Mouse (Mus musculus) frontal cortex, postnatal 14 days (tissue): ENCODE results near the gene Slc35e2.
A peak's percentile ranks its signal among the peaks of the same experiment; 100 is the strongest.
"Not testable (repeated sequence)": the region's sequence is repeated elsewhere in the genome, so short reads cannot be mapped to it uniquely, and the experiment has no call there.

Experiments used
- DNase-seq, 2 experiments: peaks; one replicate each; pipeline ENCODE4 v3.0.0; 2022; ENCODE audit warnings: low spot score in 2 of 2

Slc35e2 gene

DNA sequence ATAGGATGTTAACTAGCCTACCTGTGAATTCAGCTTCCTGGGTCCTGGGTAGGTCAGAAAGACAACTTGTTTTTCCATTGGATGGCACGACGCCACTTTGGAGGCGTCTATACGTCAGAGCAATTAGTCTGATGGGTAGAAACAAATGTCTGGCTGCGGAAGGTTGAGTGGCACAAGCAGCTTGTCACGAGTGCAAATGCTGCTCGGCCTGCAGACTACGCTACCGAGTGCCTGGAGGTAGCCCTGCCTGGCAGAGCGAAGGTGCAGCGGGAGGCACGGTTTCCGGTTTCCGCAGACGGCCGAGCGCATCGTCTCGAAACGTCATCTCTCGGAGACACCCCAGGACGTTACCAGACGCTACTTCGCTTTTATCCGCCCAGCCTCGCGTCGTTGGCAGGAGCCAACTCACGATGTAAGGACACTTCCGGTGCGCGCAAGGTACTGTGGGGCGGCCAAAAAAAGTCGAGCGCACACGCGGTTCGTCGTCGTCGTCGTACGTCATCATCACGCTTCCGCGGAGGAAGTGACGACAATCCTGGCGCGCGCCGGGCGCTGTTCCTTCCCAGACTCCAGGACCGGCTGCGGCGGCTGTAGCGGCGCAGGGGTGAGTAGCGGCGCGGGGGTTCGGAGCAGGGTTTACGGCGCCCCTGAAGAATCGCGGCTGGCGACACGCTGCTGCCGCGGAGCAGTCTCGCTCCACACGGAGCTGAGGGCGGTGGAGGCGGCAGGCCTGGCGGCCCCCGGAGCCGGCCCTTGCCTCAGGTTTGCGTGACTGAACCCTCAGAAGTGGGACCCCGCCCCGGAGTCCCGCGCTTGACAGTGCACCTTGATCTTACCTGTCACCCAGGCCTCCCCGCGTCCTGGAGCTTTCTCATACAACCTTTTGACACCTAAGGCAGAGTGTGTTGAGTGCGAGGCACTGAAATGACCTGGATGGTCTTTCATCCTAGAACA is 23.4 kb downstream of the Slc35e2 start, which contains the start of gene Cdk11b:
Gene Cdk11b, plus strand, starts transcription at position 517 of the 954 bp plus-strand sequence.
- DNase-seq = peak; percentile 94 to 96

DNA sequence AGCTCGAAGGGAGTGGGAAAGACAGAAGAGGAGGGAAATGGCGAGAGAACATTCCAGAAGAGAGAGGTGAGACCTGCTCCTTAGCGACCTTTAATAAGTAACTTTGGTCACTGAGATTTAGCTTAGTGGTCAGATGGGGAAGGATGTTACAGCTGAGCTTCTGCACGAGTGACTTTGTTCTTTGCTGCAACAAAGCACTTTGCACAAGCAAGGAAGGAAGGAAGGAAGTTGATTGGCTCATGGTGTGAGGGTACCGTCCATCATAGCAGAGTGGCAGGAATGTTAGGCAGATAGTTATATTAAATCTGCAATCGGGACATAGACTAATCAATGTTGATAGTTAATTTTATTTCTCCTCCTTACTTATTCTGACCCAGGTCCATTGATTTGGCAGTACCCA is 29.1 kb downstream of the Slc35e2 start:
- no peak for DNase-seq

DNA sequence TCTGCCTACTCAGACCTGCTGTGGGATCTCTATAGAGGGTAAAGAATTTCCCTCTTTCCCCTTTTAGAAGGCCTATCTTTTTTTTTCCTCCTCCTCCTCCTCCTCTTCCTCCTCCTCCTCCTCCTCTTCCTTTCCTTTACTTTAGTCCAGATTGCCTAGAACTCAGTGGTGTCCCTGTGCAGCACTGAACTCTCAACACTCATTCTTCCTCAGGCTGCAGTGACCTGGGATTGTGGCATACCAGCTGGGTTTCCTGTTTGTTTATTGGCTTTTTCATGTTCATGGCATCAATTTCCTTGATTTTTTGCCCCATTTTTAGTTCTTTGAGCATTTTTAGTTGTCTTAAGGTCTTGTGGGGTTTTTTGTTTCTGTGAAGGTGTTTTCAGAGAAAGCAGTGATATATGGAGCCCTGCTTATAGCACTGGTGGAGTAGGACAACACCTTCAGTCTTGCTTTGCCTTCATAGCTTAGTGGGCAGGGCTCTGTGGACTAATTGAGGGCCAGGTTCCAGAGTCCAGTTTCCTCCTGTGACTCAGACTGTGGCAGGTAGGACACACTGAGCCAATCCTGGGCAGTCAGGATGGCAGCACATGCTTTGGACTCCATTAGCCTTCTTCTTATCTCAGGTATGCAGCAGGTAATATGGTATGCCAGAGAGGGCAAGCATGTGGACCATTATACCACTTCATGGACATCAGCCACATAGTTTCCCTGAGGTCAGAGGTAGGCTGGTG is 34.7 kb downstream of the Slc35e2 start:
- no peak for DNase-seq

DNA sequence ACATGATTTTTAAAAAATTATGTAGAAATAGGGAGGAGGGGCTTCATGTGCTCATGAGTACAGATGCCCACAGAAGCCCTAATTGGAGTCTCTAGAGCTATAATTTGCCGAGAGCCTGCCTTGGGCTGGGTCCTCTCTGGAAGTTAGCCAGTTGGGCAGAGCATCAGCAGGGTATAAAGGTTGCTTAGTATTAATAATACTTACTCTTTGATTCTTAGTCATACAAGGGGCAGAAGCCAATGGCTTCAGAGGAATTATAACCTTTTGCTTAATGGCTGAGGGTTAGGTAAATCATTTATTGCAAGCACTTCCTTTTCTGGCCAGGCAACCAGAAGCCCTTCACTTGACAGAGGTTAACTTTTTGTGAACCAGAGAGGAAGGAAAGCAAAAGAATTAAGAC is 42.3 kb downstream of the Slc35e2 start:
- no peak for DNase-seq

DNA sequence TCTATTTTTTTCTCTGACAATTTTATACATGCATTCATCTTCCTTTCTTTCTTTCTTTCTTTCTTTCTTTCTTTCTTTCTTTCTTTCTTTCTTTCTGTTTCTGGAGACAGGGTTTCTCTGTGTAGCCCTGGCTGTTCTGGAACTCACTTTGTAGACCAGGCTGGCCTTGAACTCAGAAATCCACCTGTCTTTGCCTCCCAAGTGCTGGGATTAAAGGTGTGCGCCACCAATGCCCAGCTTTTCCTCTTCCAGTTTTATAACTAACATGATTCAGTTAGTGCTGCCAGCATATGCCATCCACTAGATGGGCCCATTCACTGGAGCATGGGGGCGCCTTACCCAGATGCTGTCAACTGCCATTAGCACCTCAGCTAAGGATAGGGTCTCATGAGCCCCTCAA is 44.1 kb downstream of the Slc35e2 start, which contains the start of gene Gm10563:
Gene Gm10563, minus strand, starts transcription at position 101 of the 400 bp plus-strand sequence.
- not testable (repeated sequence) for DNase-seq

DNA sequence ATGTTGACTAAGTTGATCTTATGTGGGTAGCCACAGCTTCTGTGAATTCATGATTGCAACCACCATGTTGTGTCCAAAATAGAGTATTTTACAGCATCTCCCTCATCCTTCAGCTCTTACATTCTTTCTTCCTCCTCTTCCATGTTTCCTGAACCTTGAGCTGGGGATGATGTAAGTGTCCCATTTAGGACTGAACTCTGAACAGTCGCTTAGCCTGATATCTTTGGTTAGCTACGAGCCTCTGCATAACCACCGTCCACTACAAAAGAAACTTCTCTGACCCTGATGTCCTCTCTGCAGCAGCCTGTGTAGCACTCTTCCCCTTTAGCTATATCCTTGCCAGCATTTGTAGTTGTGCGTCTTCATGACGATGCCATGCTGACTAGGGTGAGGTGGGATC is 44.5 kb downstream of the Slc35e2 start:
- no peak for DNase-seq

DNA sequence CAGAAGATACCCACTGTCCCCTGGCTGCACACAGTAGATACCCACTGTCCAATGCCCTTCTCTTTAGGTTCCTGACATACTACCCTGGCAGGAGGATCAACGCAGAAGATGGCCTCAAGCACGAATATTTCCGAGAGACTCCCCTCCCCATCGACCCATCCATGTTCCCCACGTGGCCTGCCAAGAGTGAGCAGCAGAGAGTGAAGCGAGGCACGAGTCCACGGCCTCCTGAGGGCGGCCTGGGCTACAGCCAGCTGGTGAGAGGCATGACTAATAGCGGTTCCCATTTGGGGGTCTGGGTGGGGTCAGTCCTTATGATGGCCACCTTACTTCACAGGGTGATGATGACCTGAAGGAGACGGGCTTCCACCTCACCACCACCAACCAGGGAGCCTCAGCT is 48.1 kb downstream of the Slc35e2 start:
- no peak for DNase-seq

DNA sequence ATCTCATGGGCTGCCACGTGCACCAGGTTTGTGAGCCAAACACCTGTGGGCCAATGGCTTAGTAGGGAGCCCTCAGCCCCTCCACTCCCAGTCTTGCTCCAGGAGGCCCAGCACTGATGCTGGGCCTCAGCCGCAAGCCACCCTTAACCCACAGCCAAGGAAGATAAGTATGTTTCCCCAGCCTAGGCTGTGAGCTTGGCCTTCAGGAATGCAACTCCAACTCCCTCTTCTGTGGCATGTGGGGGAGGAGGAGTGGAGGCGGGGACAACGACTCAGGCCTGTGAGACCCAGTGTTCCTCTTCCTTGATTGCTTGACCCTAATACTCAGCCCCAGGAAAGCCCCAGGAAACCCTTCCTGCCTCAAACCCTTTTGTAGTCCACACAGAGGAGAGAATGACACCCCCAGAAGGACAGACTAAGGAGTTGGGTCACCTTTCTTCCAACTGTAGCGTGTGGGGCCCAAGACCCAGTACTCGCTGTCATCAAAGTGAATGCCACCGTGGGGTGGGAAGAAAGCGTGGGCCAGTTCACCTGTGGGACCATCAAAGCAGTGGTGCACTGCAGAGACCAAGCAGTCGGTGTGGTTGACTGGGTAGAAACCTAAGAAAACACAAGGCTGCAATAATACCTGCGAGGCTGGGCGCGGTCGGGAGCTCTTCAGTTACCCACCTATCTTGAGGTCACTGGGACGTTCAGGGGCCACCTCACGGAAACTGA is 50.5 kb downstream of the Slc35e2 start:
- no peak for DNase-seq

DNA sequence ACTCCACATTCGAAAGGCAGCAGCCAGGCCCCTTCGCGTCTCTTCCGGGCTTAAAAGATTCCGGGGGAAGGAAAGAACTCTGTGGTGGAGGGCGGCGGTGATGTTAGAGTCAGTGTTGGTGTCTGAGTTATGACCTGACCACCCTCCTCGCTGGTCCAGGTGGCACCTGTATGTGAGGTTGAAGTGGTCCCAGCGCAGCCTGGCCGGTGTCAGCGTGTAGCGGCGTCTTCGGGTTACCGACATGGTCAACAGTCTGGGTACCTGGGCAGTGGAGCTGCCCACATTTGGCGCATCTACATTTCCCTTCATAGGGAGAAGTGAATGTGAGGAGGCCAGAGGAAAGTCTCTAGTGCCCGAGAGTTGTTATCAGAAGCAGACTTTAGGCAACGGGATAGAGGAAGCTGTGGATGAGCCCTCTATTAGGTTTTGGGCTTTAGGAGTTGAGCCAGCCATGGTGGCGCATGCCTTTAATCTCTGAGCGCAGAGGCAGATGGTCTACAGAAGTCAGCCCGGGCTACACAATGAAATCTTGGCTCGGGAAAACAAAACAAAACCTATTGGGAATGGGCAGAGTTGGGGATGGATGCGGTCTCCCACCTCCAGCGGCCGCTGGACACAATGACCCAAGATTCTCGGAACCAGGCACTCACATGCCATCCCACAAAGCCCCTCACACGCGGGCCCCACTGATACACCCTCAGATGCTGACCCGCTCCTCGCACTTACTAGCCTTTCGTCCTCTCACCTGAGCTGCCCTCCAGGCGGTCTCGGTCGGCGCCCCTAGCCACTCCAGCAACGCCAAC is 51.3 kb downstream of the Slc35e2 start:
- DNase-seq = no peak

DNA sequence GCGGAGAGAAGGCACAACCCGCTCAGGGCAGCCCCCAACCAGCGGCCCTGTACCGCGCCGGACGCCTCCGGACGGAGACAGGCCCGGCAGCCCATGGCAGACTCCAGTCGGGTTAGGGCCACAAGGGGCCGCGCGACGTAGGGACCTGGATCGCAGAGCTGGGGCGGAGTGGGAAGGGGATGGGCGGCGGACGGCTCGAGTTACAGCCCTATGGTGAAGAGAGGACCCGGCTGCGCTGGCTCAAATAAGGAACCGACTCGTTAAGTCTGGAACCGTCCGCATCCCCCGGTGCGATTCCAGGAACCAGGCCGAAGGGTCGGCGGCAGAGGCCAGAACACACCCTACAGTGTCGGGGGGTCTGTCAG is 51.9 kb downstream of the Slc35e2 start, which contains the start of gene Mmp23:
Gene Mmp23, minus strand, starts transcription at position 299 of the 365 bp plus-strand sequence.
- no peak for DNase-seq

DNA sequence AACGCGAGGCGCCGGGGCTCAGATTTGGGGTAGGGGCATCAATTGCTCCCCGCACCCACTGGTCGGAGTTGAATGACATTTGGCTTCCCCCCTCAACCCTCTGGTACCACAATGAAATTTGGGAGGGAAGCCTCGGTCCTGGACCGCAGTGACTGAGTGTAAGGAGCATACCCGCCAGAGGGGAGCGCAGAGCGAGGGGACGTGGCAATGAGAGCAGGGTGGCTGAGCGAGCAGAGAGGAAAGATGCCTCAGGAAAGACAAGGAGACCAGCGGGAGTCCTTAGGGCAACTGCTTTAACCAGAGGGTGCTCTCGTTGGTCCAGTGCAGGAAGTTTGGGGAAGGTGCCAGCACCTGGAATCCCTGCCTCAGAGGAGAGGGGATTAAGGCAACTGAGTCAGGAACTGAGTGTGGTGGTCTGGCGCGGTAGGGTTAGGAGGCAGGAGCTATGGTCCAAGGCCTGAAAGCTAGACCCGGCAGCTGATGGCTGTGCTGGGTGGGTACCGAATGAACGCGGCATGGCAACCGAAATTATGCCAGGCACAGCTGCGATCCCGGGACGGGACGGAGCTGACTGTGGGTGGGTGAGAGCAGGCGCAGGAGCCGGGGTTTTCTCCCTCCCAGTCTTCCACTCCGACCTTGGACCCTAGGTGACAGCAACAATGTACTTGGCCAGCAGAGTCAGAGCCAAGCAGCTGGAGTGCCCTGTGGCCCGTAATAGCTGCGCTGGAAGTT is 52.4 kb downstream of the Slc35e2 start:
- DNase-seq = no peak

DNA sequence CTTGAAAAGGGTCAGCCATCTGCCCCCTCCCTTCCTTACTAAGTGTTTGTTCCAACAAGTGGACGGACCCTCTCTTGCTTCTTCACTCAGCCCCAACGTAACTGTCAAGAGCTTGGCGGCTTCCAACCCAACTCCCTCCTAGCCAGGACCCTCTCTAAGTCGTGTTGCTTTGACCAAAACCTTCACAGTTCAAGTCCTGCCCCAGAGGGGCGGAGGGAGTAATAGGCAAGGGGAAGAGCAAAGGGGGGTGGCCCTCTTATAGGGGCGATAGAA is 52.9 kb downstream of the Slc35e2 start:
- no peak for DNase-seq

DNA sequence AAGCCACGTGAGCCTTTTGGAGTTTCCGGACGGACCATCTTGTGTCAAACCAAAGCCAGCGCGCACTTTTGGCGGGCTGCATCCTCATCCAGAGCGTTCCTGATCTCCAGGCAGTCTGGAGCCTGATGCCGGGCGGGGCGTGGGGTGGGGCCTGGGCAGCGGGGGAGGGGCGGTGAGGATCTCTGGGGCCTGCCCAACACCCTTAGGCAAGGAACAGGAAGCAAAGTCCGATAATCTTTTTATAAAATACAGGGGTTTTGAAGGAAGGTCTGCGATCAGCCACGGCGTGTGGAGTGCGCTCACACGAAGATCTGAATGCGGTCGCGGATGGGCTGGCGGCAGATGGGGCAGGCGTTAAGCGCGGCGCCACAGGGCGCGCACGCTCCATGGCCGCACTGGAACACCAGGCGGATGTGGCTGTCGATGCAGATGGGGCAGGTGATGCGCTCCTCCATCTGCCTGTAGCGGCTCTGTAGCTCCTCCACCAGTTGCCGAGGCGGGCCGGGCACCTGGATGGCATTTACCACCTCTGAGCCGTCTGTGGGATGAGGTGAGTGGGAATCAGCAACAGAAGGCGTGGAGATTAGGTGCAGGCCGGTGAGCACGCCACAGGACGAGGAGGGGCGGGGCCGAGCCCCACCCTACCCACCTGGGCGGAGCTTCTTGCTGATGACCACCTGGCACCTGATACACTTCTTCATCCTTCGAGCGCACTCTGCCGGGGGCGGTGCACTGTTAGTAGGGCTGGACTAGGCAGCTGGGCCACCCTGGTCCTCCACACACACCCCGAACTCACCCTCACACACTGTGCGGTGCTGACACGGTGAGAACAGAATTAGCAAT is 53.5 kb downstream of the Slc35e2 start:
- no peak for DNase-seq

DNA sequence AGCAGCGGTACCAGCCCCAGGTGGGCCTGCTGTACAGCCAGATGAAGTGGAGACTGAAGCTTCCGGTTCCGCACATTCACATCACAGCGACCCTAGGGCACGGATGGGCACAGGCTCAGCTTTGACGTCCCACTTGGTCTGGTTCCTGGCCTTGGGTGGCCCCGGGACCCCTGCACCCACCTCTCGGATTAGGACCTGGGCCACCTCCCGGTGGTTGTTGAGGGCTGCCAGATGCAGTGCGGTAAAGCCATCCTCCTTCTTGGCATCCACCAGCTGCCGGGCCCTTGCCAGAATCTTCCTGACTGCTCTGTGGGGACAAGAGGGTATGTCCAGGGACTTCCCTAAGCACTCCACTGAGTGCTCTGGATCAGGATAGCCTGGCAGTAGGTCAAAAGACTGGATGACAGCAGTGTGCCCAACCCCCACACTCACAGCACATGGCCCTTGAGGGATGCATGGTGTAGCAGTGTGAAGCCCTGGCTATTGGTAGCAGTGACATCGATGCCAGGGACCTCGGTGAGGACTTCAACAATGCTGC is 55.1 kb downstream of the Slc35e2 start:
- DNase-seq = no peak

DNA sequence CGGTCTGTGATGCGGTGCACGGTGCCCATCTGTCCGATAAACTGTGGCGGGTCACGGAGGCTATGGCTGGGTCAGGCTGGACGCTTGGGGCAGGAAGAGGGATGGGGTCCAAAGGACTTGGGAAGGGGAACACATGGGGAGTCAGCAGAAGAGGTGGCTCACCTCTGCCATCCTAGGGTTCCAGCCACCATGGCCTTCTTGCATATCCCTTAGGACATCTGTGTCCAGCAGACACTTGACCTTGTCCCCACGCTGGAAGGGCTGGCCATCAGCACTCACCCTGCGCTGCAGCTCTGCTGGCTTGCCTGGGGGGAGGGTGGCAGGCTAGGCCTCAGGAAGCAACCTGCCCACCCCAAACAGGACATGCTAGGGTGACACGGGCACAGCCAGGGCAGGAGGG is 57.7 kb downstream of the Slc35e2 start:
- DNase-seq = no peak

DNA sequence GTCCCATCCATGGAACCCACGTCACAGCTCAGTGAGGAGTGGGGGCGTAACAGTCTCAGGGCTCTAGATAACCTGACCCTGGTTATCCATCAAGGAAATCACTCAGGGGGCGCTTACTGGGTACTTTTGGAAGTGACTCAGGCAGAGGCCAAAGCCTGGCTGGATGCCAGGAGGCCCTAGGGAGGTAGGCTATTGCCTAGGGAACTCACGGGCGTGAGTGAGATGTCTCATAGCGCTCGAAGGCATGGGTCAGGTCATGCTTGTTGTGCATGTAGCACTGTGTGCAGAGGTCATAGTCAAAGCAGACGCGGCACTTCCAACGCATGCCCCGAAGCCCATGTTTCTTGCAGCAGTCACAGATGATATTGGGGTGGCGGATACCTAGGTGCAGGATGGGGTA is 59.4 kb downstream of the Slc35e2 start:
- no peak for DNase-seq

DNA sequence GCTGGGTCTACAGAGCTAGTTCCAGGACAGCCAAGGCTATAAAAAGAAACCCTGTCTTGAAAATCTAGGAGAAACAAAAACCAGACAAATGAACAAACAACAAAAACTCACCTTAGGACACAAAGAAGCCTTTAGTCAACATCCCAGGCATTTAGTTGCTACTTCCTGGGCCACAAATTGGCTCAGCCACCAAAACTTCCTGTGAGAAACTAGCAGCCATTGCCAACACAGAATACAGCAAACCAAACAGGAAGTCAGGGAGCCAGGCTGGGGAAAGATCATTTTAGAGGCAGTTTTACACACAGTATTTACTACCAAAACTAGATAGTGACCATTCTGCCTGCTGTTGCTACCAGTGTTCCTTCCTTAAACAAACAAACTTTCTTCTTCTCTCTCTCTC is 65.7 kb downstream of the Slc35e2 start:
- DNase-seq = no peak

DNA sequence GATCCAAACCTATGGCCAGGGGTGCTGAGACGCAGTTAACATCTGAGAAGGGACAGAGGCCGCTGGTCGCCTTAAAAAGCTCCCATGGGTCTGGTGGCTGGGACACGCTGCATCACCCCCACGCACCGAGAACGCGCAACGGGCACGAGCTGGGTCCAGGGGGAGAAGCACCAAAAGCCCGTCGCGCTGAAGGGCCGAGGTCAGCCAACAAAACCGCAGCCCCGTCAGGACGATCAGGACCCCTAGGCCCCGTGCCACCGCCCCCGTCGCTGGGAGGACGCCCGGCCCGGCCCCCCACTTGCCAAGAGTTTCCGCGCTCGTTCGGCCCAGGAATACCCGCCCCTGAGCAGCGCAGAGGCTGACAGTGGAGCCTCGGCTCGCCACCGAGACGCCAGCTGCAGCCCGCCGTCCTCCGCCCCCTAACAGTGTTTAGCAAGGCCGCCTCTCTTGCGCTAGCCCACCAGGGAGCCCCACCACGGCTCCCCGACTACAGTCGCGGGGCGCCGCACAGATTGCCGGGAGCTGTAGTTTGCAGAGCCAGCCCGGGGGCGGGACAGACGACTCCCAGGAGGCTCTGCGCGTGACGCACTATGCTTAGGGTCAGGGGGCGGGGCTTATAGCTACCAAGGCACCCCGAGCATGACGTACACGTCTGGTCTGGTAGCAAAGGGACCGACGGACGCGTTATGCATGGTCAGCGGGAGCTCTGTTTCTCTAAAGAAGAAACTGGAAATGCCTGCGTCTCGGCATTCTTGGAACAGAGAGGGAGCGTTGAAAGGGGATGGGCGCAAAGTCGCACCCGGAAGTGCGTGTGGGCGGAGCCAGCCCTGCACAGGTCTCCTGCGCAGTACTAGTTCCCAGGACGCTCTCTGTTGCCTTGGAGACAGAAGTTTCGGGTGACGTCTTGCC is 67.7 kb downstream of the Slc35e2 start, which contains the start of gene Mib2:
Gene Mib2, minus strand, starts transcription at position 510 of the 909 bp plus-strand sequence.
- peak; percentile 95 to 96 for DNase-seq
